Mouse (Mus musculus) C2C12 (cell line): Measurements from ENCODE around the gene Crtac1. TPM values are rescaled to one million over a fixed set of nuclear protein-coding genes. Genes with fewer than 3 reads are reported as not detected.

ENCODE experiments used
- H3K27me3 ChIP-seq: one replicate; pipeline ENCODE4 v1.6.1; 2011; ENCODE audit not compliant: control insufficient read depth, insufficient read depth, insufficient read length
- H3K36me3 ChIP-seq: one replicate; pipeline ENCODE4 v1.6.1; 2011; ENCODE audit not compliant: control insufficient read depth, insufficient read depth
- H3K4me3 ChIP-seq: one replicate; pipeline ENCODE4 v1.5.1; 2011; ENCODE audit warnings: mild to moderate bottlenecking, control low read depth; ENCODE audit not compliant: poor library complexity, insufficient read depth, severe bottlenecking
- H3K79me2 ChIP-seq: one replicate; pipeline ENCODE4 v1.6.1; 2011; ENCODE audit not compliant: control insufficient read depth, insufficient read depth
- H3K79me3 ChIP-seq: one replicate; pipeline ENCODE4 v1.6.1; 2011; ENCODE audit warnings: low read depth, control low read depth
- H3ac ChIP-seq: one replicate; pipeline ENCODE3; 2011; ENCODE audit warnings: low read depth; ENCODE audit not compliant: control insufficient read depth, insufficient read length
- CEBPB ChIP-seq: IDR thresholded peaks from one replicate; pipeline ENCODE4 v1.6.1; 2011; ENCODE audit warnings: low read depth, mild to moderate bottlenecking, control low read depth, moderate library complexity
- CTCF ChIP-seq: IDR thresholded peaks from one replicate; pipeline ENCODE4 v1.5.1; 2011; ENCODE audit not compliant: control insufficient read depth, insufficient read depth, insufficient read length
- FOSL1 ChIP-seq: IDR thresholded peaks from one replicate; pipeline ENCODE4 v1.8.0; 2011; ENCODE audit warnings: mild to moderate bottlenecking, low read length; ENCODE audit not compliant: poor library complexity, insufficient read depth, severe bottlenecking
- MAX ChIP-seq: IDR thresholded peaks from one replicate; pipeline ENCODE4 v1.6.1; 2011; ENCODE audit warnings: mild to moderate bottlenecking, control low read depth
- MYOD1 ChIP-seq: IDR thresholded peaks from one replicate; pipeline ENCODE4 v1.6.1; 2011; ENCODE audit warnings: low read depth; ENCODE audit not compliant: control insufficient read depth, insufficient read length
- MYOG ChIP-seq: IDR thresholded peaks from one replicate; pipeline ENCODE4 v1.6.1; 2011; ENCODE audit not compliant: control insufficient read depth, insufficient read length; ENCODE audit errors: extremely low read depth
- USF1 ChIP-seq: IDR thresholded peaks from one replicate; pipeline ENCODE4 v1.6.1; 2011; ENCODE audit warnings: low read depth, mild to moderate bottlenecking, control low read depth, moderate library complexity
- microRNA-seq: library from miRNA; unstranded; fragments of <30 nt; microRNA quantifications from one replicate; pipeline ENCODE4, GENCODE M21; 2019; ENCODE audit warnings: borderline microRNAs expressed
- polyA plus RNA-seq: library from polyadenylated mRNA; unstranded; fragments of >200 nt; fragmentation: generic; extraction: Trizol; gene quantifications from one replicate; pipeline ENCODE4 v1.2.1, GENCODE M21; 2012; ENCODE audit warnings: missing spikeins

Gene Crtac1
- polyA plus RNA-seq, 1 experiment, result not detected

DNA sequence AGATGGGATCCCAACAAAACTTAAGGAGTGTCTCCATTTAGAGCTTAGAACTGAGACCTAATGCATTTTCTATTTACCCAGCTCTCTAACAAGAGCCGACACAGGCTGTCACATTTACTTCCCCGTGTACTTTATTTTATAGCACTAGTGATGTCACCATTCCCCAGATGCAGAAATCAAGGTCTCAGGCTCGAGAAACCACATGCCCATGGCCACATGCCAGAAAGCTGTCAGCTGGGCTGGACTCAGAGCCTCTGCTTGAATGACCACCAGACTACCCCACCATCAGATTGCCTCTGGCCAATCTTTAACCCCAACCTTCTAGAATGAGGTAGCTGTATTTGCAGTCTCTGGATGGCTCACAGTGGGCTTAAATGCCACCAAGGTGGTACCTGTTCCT, 188.2 kb downstream of the Crtac1 start:
- TF ChIP-seq MAX, result no peak
- TF ChIP-seq MYOD1, result no peak
- no peak for TF ChIP-seq FOSL1
- no peak for TF ChIP-seq USF1
- no peak for TF ChIP-seq CTCF
- TF ChIP-seq MYOG, result no peak
- TF ChIP-seq CEBPB, result no peak

DNA sequence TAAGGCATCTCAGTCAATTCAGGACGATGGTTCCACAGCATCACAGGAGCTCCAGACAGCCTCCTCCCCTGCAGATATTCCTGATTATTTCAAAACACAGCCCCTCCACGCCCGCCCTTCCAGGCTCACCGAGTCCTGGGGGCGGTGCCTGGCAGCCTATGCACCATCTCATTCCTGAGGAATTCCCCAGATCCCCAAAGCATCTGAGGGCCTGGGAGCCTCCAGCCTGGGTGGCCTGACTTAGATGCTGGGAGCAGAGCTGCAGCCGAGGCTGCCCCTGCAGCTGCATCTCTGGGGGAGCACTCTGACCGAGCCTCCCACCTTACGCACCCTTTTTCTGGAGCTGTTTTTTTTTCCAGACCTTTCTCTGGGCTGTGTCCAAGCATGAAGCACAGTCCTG, 190.7 kb downstream of the Crtac1 start:
- Histone ChIP-seq H3K27me3 (peaks cover 35% of the 10 kb centered on the region), H3ac (no peak overlapping the region), H3K4me3 (no peak overlapping the region), H3K79me2 (no peaks in the 10 kb centered on the region), H3K36me3 (no peaks in the 10 kb centered on the region), H3K79me3 (no peaks in the 10 kb centered on the region)
- no peak for TF ChIP-seq MYOD1
- no peak for TF ChIP-seq USF1
- no peak for TF ChIP-seq CTCF
- no peak for TF ChIP-seq MYOG
- no peak for TF ChIP-seq CEBPB
- no peak for TF ChIP-seq FOSL1
- no peak for TF ChIP-seq MAX

More for the DNA sequence above, 188.2 kb downstream of the Crtac1 start:
- no peaks in the 10 kb centered on the region for H3K36me3 ChIP-seq
- H3K79me2 ChIP-seq, result no peaks in the 10 kb centered on the region
- H3ac ChIP-seq, result no peak overlapping the region
- no peaks in the 10 kb centered on the region for H3K79me3 ChIP-seq
- H3K27me3 ChIP-seq, result peaks cover 58% of the 10 kb centered on the region
- H3K4me3 ChIP-seq, result no peak overlapping the region

DNA sequence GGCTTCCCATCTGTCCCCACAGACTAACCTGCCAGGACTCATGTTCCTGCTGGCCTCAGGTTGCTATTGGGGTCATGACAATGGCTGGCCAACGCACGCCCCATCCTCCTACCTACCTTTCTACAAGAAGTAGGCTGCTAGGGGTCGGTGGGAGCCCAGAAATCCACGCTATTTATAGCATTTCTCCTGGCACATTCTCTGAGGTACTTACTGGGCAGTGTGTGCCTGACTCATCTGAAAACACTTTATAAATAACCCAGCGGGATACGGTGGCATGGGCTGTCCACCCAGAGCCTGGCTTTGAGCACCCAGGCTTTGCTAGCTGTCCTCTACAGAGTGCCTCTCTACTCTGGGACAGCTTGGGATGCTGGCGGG, 193.3 kb downstream of the Crtac1 start:
- no peak for TF ChIP-seq MYOG
- TF ChIP-seq MAX, result no peak
- Histone ChIP-seq H3K79me2 (no peaks in the 10 kb centered on the region), H3ac (no peak overlapping the region), H3K27me3 (peaks cover 13% of the 10 kb centered on the region), H3K4me3 (no peak overlapping the region), H3K36me3 (no peaks in the 10 kb centered on the region), H3K79me3 (no peaks in the 10 kb centered on the region)

DNA sequence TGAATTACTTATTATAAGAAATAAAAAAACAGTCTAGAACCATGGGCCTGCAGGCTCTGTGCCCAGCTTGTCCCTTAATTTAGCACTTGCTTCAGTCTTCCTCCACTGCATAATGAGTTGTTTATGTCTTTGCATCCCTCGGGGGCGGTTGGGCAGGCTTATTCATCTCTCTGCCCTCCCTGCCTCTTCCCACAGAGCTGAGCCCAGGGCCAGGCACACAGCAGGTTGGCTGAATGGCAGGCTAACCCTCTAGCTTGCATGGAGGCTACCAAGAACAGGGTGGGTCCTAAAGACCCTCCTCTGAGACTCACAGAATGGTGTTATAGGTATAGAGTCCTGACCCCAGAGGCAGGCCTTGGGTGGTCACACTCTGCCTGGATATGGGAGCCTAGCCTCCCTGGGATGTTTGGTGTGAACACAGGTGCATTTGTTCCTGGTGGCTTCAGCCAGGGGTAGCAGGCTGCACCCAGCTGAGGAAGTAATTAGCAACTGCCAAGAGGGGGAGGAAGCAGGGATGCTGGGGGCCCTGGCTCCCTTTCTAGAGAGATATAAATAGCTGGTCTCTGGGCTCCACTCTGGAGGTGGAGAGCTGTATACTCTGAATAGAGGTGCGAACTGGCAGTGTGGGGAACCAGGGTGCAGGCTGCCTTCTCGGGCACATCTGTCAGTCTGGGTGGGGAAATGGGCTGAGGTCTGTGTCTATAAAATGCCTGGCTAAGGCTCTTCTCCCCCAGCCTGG, 193.8 kb downstream of the Crtac1 start:
- no peak for TF ChIP-seq MYOG
- no peak for TF ChIP-seq MYOD1
- TF ChIP-seq CEBPB, result no peak
- no peak for TF ChIP-seq FOSL1
- TF ChIP-seq CTCF, result no peak
- no peak for TF ChIP-seq MAX
- no peak for TF ChIP-seq USF1
- Histone ChIP-seq H3K4me3 (no peak overlapping the region), H3K36me3 (no peaks in the 10 kb centered on the region), H3K79me2 (no peaks in the 10 kb centered on the region), H3K27me3 (peaks cover 12% of the 10 kb centered on the region), H3K79me3 (no peaks in the 10 kb centered on the region), H3ac (no peak overlapping the region)

Small RNA genes within 50 kb of the gene (microRNA-seq; reads per million reads assigned to microRNA genes)
- gene Gm26339 (not detected), gene Mir3085 (not detected)

Other genes starting within 250 kb of the Crtac1 start
- not detected for gene Sfrp5, start 229.5 kb downstream of the Crtac1 start, polyA plus RNA-seq
- gene Golga7b, start 184.2 kb downstream of the Crtac1 start, polyA plus RNA-seq, result 0.04 TPM
- gene R3hcc1l, start 87.0 kb upstream of the Crtac1 start, polyA plus RNA-seq, result 3.3 TPM
- 4.8 TPM for gene Loxl4, start 181.0 kb upstream of the Crtac1 start, polyA plus RNA-seq